Mouse (Mus musculus) spleen, postnatal 4 days (tissue): Measurements from ENCODE around the gene Mgme1.

Source experiments
- DNase-seq, 2 experiments: peaks; one replicate each; pipeline ENCODE4 v3.0.0; 2022; ENCODE audit warnings: low spot score in 2 of 2

The Mgme1 gene

DNA sequence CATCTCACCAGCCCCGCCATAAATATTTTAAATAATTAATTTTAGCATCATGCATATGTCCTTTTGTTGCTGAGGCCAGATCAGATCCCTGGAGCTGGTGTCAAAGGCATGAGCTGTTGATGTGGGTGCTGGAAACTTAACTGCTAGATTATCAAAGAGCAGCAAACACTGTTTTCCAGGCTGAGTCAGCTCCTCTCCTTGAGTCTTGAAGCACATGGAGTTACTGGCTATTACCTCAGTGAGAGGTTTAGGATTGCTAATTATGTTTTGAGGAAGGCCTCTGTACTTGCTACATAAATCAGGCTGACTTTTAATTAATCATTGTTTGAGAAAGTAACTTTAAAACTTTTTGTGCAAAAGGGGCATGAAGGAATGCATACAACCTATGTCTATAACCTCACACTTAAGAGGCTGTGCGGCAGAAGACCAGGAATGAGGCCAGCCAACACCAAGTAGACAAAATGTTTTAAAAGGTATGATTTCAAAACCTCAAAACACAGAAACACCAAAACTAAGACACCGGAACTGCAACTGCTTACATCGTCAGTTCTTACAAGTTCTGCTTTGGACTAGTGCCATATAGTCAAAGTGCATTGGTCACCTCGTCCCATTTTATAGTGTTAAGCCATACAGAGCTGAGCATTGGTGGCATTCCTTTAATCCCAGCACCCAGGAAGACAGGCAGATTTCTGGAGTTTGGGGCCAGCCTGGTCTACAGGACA is 5.9 kb upstream of the Mgme1 start:
- no peak for DNase-seq

DNA sequence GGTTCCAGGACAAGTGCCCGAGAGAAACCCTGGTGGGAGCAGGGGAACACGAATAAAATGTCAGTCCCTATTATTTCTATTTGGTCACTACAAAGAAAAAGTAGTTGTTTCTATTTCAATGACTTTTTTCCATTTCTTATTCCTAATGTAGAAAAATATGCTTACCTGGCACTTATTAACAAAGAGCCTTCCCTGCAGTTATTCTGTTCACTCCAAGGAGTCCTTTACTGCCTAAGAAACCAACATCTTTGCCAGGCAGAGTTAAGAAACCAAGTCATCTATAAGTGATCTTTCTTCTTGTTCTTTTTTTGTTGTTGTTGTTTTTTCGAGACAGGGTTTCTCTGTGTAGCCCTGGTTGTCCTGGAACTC is 5.4 kb upstream of the Mgme1 start:
- DNase-seq = no peak

DNA sequence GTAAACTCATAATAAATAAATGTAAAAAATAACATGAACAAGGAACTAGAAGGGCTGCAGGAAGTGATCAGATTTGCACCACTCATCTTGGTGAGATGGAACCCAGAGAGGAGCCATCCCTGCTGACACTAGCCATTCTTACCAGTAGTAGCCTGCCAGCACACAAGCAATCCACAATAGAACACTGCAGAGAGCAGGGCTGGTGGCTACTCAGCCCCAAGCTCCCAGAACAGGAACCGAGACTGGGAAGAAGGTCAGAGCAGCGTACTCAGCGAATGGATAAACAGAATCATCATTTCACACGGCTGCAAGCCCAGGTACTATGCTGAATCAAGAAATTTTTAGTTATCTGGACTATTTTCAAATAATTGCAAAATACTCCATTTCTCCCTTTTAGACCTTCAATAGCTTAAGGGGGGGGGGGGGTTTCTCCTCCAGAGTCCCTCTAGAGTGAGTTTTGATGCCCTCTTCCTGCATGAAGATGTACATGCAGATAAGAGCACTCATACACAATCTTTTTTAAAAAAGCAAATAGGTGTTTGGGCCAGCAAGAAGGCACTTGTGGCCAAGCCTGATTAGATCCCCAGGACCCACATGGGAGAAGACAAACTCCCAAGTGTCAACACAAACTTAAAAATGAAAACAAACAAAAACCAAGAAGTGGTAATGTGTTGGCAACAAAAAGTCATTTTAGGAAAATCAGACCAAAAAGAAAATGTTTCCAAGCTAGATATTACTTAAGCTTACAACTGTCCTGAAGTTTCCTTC is 4.4 kb upstream of the Mgme1 start:
- DNase-seq = no peak

DNA sequence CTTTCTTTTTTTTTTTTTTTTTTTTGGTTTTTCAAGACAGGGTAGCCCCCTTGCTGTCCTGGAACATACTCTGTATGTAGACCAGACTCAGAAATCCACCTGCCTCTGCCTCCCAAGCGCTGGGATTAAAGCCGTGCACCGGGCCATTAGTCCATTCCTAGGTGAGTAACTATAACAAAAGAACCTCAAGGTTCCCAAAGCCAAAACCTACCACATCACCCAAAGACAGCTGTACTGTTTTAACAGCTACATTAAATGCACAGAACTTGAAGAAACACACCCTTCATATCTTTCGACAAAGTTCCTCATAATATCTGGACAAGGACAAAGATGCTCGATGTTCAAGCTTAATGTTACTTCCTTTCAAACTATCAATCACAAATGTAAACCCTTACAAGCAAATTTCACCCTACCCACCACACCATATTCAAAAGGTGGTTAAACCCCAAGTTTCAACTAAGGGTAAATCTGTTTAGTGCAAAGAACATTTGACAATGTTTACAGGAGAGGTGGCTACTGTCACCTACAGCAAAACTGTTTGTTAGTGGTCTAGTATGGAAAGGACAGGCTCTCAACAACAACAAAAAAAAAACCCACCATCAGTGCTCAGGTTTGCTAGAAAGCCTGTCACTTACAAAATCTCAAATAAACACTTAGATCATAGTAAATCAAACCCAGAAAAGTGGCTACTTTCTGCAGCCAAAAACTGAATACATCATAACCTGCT is 3.3 kb upstream of the Mgme1 start:
- DNase-seq = no peak

DNA sequence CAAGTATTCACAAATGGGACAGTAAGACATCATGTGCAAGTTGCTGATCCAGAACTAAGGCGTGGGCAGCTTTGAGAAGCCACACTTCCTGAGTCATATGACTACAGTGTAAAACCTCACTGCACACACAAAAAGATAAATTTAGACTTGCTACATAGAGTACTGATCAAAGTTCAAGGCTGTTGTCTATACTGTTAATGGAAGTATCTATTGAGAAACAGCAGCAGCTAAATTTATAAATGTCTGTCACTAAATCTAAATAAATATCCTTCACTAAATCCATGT is 2.8 kb upstream of the Mgme1 start:
- no peak for DNase-seq

DNA sequence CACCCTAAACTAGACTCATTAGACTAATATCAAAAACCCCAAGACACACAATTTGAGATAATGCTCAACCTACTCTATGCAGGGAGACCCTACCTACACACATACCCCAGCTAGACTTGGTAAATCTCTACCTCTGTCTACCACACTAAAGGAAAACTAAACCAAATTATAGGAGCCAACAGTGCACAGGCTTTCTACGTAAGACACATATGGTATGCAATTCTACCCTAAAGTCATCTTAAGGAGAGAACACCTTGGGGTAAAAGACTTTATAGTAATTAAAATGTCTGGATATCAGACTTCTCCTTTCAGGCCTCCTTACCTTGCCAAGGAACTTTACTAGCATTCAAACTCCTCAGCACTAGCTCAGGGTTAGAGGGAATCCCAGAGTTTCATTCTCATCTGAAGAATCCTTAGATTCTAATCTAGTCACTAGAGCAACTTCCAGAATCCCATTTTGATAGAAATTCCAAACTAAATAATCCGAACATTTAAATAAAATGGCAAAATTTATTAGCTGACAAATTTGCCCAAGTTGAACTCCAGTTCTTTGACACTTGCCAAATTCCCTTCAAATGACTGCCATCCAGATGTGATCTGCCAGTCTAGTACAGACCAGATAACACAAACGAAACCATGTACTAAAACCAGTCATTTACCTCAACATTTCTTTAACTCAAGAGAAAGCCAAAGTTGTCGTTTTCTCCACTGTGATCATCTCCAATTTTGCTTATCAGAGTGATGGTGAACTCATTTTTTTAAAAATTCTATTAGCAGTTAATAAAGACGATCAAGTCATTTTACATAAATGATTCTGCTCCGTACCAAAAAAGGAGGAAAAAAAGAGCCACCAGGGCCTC is 1.8 kb upstream of the Mgme1 start:
- DNase-seq = no peak

DNA sequence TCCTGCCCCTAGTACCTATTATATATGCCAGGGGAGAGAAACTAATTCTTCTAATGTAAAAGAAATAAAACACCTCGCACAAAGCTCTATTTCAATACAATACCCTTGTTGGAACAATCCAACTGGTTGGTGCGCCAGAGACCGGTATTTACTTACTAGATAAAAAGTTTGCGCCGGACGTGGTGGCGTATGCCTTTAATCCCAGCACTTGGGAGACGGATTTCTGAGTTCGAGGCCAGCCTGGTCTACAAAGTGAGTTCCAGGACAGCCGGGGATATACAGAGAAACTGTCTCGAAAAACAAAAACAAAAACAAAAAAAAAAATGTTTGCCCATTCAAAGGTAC is 1.2 kb upstream of the Mgme1 start:
- DNase-seq = peak in 1 of 2 experiments; percentile 28

DNA sequence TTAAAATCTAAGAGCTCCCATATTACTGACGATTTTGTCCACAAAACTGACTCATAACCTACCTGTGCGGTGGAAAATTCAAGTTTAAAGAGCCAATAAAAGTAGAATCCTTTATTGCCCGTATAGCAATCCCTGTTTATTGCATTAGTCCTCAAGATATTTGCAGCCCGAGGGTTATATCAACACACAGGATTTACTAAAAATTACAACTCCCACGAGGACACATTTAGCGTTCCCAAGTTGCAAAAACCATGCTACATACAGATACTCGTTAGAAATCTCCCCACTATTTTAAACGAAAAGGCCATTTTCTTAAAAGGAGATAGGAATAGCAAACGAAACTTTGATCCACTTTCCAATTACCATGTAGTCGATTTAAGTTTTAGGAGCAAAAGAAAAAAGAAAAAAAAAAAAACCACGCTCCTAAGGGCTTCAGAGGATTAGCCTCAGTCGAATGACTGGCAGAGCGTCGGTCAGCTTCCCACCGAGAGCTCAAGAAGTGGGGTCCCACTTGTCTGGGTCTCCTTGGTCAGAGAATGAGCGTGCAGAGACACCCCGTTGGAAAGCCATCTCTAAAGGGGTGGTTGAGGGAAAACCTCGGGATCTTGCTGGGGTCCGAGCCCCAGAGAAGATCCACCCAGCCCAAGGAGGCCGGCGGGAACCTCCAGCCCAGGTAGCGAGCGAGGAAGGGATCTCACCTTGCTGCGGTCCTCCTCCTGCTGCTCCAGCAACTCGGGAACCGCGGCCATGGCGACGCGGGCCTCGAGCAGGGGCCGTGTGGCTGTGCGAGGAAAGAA is 586 bp upstream of the Mgme1 start:
- DNase-seq = no peak

DNA sequence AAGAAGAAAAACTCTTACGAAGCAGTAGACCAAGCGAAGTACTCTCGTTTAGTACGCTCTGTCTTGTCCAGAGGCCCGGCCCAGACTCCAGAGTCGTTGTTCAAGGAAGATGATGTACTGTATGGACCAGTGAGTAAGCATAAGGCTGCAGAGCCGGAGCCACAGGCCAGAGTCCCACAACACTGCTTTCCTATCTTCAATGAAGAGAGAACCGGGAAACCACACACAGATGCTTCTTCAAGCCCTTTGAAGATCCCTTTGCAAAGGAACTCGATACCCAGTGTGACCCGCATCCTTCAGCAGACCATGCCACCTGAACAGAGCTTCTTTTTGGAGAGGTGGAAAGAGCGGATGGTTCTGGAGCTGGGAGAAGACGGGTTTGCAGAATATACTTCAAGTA is 1.6 kb downstream of the Mgme1 start:
- no peak for DNase-seq

DNA sequence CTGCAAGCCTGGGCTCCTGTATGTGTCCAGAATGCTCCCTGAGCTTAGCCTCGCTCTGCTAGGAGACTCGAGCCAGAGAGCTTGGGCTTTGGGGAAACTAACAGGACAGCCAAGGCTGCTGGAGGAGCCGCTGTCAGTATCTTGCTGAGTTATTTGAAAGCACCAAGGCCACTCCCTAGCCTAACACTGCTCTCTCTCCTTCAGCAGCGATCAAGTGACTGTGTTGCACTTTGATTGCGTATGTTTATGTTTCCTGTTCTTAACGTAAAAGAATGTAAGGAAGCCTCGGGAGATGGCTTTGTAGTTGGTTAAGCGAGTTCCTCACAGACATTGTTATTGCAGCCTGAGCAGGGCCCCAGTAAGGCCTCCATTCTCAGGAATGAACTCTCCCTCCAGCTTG is 4.3 kb downstream of the Mgme1 start:
- DNase-seq = no peak

DNA sequence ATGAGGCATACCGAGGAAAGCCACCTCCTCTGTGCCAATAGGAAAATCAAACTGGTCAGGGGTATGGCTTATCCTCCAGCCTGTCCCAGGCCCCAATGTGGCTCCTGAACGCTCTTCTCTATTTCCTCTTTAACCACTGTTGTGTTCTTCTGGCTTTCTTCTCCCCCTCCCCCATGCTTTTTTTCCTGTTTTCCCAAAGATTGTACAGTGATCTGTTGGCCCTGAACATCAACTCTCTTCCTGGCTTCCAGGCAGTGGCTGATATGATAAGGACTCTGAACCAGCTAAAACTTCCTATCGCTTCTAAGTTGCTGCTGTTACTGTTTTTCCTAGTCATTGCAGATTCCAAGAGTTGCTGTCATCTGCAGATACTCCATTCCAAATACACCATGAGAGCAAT is 6.4 kb downstream of the Mgme1 start:
- DNase-seq = no peak

DNA sequence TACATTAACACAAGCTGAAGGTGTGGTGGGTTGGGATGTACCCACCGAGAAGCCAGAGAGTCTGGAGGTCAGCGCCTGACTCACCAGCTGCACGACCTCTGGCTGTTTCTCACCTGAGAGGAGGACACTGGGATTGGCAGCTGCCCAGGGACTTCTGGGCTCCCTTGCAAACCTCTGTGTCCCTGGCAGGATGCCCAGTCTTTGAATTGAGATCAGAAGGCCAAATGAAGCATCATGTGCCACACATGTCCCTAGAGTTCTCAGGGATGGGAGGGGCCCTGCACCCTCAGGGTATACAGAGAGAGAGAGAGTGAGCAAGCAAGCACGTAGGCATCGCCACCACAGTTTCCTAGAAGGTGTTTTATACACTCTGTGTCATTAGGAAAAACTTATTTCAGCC is 9.3 kb downstream of the Mgme1 start:
- DNase-seq = peak in 1 of 2 experiments; percentile 27

DNA sequence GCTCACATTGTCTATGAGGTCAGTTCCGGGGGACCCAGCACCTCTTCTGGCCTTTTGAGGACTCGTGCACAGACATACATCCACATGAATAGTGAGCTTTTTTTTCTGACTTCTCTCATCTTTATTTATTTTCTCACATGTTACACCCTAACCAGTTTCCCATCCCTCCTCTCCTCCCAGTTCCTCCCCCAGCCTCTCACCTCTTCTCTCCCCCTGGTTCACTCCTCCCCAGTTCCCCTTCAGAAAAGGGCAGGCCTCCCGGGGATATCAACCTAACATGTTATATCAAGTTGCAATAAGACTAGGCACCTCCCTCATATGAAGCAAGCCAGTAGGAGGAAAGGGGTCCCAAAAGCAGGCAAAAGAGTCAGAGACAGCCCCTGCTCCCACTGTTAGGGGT is 10.1 kb downstream of the Mgme1 start:
- DNase-seq = no peak

DNA sequence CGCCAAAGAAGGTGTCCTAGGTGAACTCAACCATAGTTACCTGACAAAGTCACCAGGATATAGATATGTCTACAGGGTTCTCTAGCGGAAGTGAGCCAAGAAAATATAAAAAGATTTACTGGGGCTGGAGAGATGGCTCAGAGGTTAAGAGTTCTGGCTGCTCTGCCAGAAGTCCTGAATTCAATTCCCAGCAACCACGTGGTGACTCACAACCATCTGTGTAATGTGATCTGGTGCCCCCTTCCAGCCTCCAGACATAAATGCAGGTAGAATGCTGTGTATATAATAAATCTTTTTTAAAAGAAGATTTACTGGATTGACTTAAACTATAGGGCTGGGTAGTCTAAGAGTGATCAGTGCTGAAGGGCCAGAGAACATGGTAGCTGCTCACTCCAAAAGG is 11.0 kb downstream of the Mgme1 start:
- DNase-seq = no peak

DNA sequence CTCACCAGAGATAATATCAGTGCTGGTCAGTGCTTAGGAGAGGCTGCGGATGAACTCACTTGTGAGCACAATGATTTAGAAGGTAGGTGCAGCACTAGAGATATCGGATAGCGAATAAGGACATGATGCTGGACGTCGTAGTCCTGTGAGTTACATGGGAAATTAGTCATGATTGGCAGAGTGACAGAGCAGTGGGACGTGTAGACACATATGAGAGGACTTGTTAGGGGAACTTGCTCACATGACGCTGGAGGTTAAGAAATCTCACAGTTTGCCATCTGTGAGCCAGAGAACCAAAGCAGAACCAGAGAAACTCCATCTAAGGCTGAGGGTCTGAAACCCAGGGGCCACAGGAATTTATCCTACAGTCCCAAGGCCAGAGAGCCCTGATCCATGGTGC is 19.9 kb downstream of the Mgme1 start:
- no peak for DNase-seq

DNA sequence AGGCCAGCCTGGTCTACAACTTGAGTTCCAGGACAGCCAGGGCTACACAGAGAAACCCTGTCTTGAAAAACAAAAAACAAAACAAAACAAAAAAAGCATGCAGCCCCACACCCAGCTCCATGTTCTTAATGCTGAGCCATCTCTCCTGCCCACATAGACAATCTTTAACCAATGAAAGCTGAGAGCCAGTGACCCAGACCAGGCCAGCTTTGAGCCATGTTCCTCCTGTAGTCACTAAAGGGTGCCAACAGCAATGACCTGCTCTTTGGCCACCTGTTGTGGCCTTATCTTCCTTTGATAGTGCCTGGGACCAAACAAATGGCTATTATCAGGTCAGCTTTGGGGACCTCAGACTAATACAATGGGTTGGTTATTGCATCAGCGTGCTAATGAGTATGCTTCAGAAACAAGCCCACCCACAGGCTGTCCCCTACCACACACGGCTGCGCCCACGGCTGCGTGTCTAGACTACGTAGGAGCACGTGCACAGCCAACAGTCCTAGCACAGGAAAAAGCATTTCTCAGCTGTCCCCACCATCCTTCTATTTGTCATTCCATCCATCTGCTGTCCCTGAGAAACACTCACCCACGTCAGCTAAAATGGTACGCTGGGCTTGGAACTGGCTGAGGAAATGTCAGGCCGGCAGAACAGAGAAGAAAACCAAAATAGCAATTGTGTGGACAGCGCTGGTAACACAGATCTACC is 21.3 kb downstream of the Mgme1 start:
- no peak for DNase-seq

DNA sequence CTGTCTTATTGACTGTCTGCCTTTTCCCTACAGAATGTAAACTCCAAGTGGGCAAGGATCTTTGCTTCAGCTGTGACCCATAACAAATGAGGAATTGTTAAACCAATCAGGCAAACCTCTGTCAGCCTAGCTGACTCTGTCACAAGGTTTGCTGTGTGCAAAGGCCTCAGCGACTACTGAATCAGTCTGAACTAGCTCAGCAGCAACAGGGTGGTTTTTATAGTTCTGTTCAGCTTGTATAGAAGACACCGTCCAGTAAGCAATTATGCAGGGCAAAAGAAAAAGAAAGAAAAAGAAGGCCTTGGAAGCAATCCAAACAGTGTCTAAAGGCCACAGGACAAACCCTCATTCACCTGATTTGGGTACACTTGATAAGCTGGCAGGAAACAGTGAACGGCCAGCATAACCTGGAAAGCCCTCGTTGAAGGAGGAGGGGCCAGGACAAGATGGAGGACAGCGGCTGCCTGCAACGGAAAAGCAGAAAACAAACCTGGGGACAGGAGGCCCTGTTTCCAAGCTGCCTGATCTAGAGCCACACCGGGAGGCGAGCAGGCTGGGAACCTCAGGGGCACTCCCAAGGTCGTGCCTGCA is 24.8 kb downstream of the Mgme1 start:
- DNase-seq = no peak

DNA sequence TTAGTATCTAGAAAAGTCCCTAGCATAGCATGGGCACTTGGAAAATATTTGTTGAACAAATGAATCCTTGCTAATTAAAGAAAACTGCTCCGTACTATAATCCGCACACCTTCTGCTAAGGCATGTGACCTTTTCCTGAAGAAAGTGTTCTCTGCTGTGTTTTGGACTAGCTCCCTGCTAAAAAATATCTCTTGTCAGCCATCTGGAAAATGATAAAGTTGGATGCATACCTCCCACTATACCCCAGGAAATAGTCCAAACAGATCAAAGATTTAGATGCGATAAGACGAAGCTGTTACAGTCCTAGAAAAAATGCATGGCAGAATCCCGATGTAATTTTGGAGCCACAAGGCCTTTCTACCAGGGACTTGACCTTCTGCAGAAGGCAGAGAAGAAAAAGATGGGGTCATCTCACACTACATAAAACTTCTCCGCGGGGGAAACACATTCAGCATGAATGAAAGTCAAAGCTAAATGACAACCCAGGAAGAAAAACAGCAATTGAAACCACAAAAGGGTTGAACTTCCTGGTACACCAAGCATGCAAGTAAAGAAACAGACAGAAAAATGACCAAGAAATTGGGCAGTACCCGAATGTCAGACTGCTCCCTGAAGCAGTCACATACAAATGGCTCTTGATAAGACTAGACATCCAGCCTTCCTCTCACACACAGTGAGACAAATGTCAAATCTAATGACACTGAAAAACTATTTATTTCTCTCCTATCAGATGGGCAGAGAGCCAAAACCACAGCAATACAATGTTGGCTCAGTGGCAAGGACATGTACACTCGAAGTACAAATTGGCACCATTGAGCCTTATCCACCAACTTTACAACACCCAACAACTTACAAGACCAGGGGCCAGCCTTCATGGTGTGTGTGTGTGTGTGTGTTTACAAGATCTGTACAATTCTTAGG is 29.5 kb downstream of the Mgme1 start:
- DNase-seq = no peak

DNA sequence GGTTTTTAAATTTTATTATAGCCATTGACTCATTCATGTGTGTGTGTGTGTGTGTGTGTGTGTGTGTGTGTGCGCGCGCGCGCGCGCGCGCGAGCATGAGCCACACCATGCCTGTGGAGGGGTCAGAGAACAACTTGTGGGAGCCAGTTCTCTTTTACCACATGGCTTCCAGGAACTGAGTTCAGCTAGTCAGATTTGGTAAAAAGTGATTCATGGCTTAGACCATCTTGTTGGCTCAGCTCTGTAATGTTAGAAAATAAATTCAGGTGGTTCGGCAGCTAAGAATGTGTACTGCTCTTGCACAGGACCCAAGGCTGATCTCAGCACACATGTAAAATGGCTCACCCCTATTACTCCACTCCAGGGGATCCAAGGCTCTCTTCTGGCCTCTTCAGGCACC is 30.6 kb downstream of the Mgme1 start:
- DNase-seq = no peak
